Mouse (Mus musculus) neural tube, embryonic 13.5 days (tissue): ENCODE measurements around the gene 2310039H08Rik. TPM values are rescaled to one million over a fixed set of nuclear protein-coding genes. Genes with fewer than 3 reads are reported as not detected.
"Not testable (repeated sequence)": the region's sequence is repeated elsewhere in the genome, so short reads cannot be mapped to it uniquely, and the experiment has no call there.

Source experiments
- ATAC-seq: fragments of 200-750 bp; cut with Nextera tagmentation; 2 replicates; pipeline ENCODE4 v1.8.0; 2017; ENCODE audit warnings: low read depth, mild to moderate bottlenecking, moderate TSS enrichment, moderate library complexity
- H3K27ac ChIP-seq: fragments of 300-500 bp; sonication (generic); replicated peaks from 2 replicates; pipeline ENCODE4 v1.5.1; 2015; ENCODE audit warnings: moderate library complexity, mild to moderate bottlenecking, inconsistent platforms
- H3K27me3 ChIP-seq: fragments of 300-500 bp; sonication (generic); 2 replicates; pipeline ENCODE4 v1.6.1; 2015; ENCODE audit warnings: mild to moderate bottlenecking, inconsistent platforms
- H3K36me3 ChIP-seq: fragments of 300-500 bp; sonication (generic); 2 replicates; pipeline ENCODE4 v1.6.1; 2015; ENCODE audit warnings: mild to moderate bottlenecking, inconsistent platforms
- H3K4me1 ChIP-seq: fragments of 300-500 bp; sonication (generic); replicated peaks from 2 replicates; pipeline ENCODE4 v1.6.1; 2015; ENCODE audit warnings: inconsistent platforms
- H3K4me2 ChIP-seq: fragments of 300-500 bp; sonication (generic); 2 replicates; pipeline ENCODE4 v1.6.1; 2015; ENCODE audit warnings: inconsistent platforms, mild to moderate bottlenecking, moderate library complexity
- H3K4me3 ChIP-seq: fragments of 300-500 bp; sonication (generic); 2 replicates; pipeline ENCODE4 v1.5.1; 2015; ENCODE audit warnings: mild to moderate bottlenecking, inconsistent platforms
- H3K9ac ChIP-seq: fragments of 300-500 bp; sonication (generic); 2 replicates; pipeline ENCODE4 v1.6.1; 2015; ENCODE audit warnings: moderate library complexity, mild to moderate bottlenecking, inconsistent platforms
- H3K9me3 ChIP-seq: fragments of 300-500 bp; sonication (generic); 2 replicates; pipeline ENCODE4 v1.6.1; 2016; ENCODE audit warnings: inconsistent platforms
- WGBS: fragments of 180-500 bp; shearing (Covaris S2); methylation state at CpG from one replicate; pipeline ENCODE4 v1.1.7; 2015; 5-methylcytosine and 5-hydroxymethylcytosine counted together
- polyA plus RNA-seq: library from polyadenylated mRNA; unstranded; fragments of >200 nt; fragmentation: Nextera tagmentation; extraction: Ambion mirVana; gene quantifications from 2 replicates; pipeline ENCODE4 v1.2.1, GENCODE M21; 2015

The 2310039H08Rik gene
- polyA plus RNA-seq, 1 experiment from 2014 or later = 56.2 TPM

GRCm38 (mm10) chr17:46786952-46787351, 14.5 kb downstream of the 2310039H08Rik start:
- ATAC-seq = no peak
- WGBS = 94% methylated on average over 5 of the region's 5 CpGs

GRCm38 (mm10) chr17:46787974-46788373, 15.5 kb downstream of the 2310039H08Rik start:
- H3K36me3 ChIP-seq, ATAC-seq, H3K9me3 ChIP-seq, H3K4me2 ChIP-seq, H3K9ac ChIP-seq, H3K4me3 ChIP-seq, H3K27ac ChIP-seq, H3K4me1 ChIP-seq, H3K27me3 ChIP-seq: not testable (repeated sequence)
- WGBS = 52% methylated on average over 2 of the region's 2 CpGs

More at GRCm38 (mm10) chr17:46786952-46787351, 14.5 kb downstream of the 2310039H08Rik start:
- H3K4me3 ChIP-seq = no peak overlapping the region
- no peaks in the 10 kb centered on the region for H3K27me3 ChIP-seq
- H3K4me1 ChIP-seq = no peaks in the 10 kb centered on the region
- no peaks in the 10 kb centered on the region for H3K9me3 ChIP-seq
- H3K27ac ChIP-seq = no peak overlapping the region
- no peak overlapping the region for H3K4me2 ChIP-seq
- H3K9ac ChIP-seq = no peak overlapping the region
- no peaks in the 10 kb centered on the region for H3K36me3 ChIP-seq

- no peaks in the 10 kb centered on the region for H3K36me3 ChIP-seq
- no peaks in the 10 kb centered on the region for H3K9me3 ChIP-seq
- H3K27me3 ChIP-seq = no peaks in the 10 kb centered on the region
- WGBS = 79% methylated on average over 2 of the region's 2 CpGs
- no peak overlapping the region for H3K27ac ChIP-seq
- H3K4me1 ChIP-seq = 0 out of 2 replicates have a peak, but pooled peaks cover 5% of the 10 kb centered on the region
- no peak overlapping the region for H3K9ac ChIP-seq
- no peak overlapping the region for H3K4me2 ChIP-seq
- H3K4me3 ChIP-seq = no peak overlapping the region
- ATAC-seq = no peak
These were observed 20.5 kb downstream of the 2310039H08Rik start for GRCm38 (mm10) chr17:46792963-46793362.

GRCm38 (mm10) chr17:46796743-46797142, 24.3 kb downstream of the 2310039H08Rik start:
- Histone ChIP-seq H3K4me2 (no peak overlapping the region), H3K4me1 (0 out of 2 replicates have a peak, but pooled peaks cover 5% of the 10 kb centered on the region), H3K4me3 (no peak overlapping the region), H3K27me3 (no peaks in the 10 kb centered on the region), H3K36me3 (peaks cover 33% of the 10 kb centered on the region), H3K9me3 (no peaks in the 10 kb centered on the region), H3K9ac (no peak overlapping the region), H3K27ac (no peak overlapping the region)
- 94% methylated on average over 4 of the region's 4 CpGs for WGBS
- ATAC-seq = no peak

- no peaks in the 10 kb centered on the region for H3K9me3 ChIP-seq
- H3K9ac ChIP-seq = no peak overlapping the region
- H3K36me3 ChIP-seq = peaks cover 40% of the 10 kb centered on the region
- H3K4me1 ChIP-seq = 0 out of 2 replicates have a peak, but pooled peaks cover 5% of the 10 kb centered on the region
- no peak overlapping the region for H3K4me2 ChIP-seq
- H3K4me3 ChIP-seq = no peak overlapping the region
- ATAC-seq = no peak
- H3K27me3 ChIP-seq = no peaks in the 10 kb centered on the region
- no peak overlapping the region for H3K27ac ChIP-seq
- WGBS = 66% methylated on average over 8 of the region's 8 CpGs
These were observed 25.0 kb downstream of the 2310039H08Rik start for GRCm38 (mm10) chr17:46797386-46797785.

GRCm38 (mm10) chr17:46799680-46800079, 27.2 kb downstream of the 2310039H08Rik start:
- ATAC-seq = no peak
- WGBS = 82% methylated on average over 10 of the region's 10 CpGs
- H3K27me3 ChIP-seq = no peaks in the 10 kb centered on the region

GRCm38 (mm10) chr17:46801761-46802160, 29.3 kb downstream of the 2310039H08Rik start:
- no peak for ATAC-seq
- H3K4me3 ChIP-seq = no peak overlapping the region
- no peaks in the 10 kb centered on the region for H3K27me3 ChIP-seq
- 0 out of 2 replicates have a peak, but pooled peaks cover 5% of the 10 kb centered on the region for H3K4me1 ChIP-seq
- H3K9me3 ChIP-seq = no peaks in the 10 kb centered on the region
- no peak overlapping the region for H3K4me2 ChIP-seq
- peaks cover 70% of the 10 kb centered on the region for H3K36me3 ChIP-seq
- 91% methylated on average over 6 of the region's 6 CpGs for WGBS
- H3K27ac ChIP-seq = no peak overlapping the region
- no peak overlapping the region for H3K9ac ChIP-seq

More at GRCm38 (mm10) chr17:46799680-46800079, 27.2 kb downstream of the 2310039H08Rik start:
- Histone ChIP-seq H3K4me2 (no peak overlapping the region), H3K4me1 (0 out of 2 replicates have a peak, but pooled peaks cover 5% of the 10 kb centered on the region), H3K9me3 (no peaks in the 10 kb centered on the region), H3K27ac (no peak overlapping the region), H3K36me3 (peaks cover 49% of the 10 kb centered on the region), H3K4me3 (no peak overlapping the region), H3K9ac (no peak overlapping the region)

GRCm38 (mm10) chr17:46808376-46808775, 35.9 kb downstream of the 2310039H08Rik start:
- WGBS = 89% methylated on average over 10 of the region's 10 CpGs
- Histone ChIP-seq H3K9me3 (no peaks in the 10 kb centered on the region), H3K27me3 (no peaks in the 10 kb centered on the region), H3K4me2 (no peak overlapping the region), H3K36me3 (peaks cover 88% of the 10 kb centered on the region), H3K9ac (no peak overlapping the region), H3K4me3 (no peak overlapping the region), H3K27ac (no peak overlapping the region), H3K4me1 (0 out of 2 replicates have a peak, but pooled peaks cover 3% of the 10 kb centered on the region)
- ATAC-seq = no peak

- H3K27me3 ChIP-seq = no peaks in the 10 kb centered on the region
- peaks cover 93% of the 10 kb centered on the region for H3K36me3 ChIP-seq
- H3K4me2 ChIP-seq = no peak overlapping the region
- 0 out of 2 replicates have a peak, but pooled peaks cover 3% of the 10 kb centered on the region for H3K4me1 ChIP-seq
- no peak overlapping the region for H3K4me3 ChIP-seq
- no peak overlapping the region for H3K9ac ChIP-seq
- no peak for ATAC-seq
- H3K27ac ChIP-seq = no peak overlapping the region
- WGBS = 91% methylated on average over 6 of the region's 6 CpGs
- H3K9me3 ChIP-seq = no peaks in the 10 kb centered on the region
These were observed 36.8 kb downstream of the 2310039H08Rik start for GRCm38 (mm10) chr17:46809131-46809830.

- H3K4me2 ChIP-seq = no peak overlapping the region
- H3K27me3 ChIP-seq = no peaks in the 10 kb centered on the region
- H3K4me1 ChIP-seq = 0 out of 2 replicates have a peak, but pooled peaks cover 3% of the 10 kb centered on the region
- 90% methylated on average over 3 of the region's 3 CpGs for WGBS
- peaks cover 86% of the 10 kb centered on the region for H3K36me3 ChIP-seq
- H3K9ac ChIP-seq = no peak overlapping the region
- H3K27ac ChIP-seq = no peak overlapping the region
- ATAC-seq = no peak
- H3K9me3 ChIP-seq = no peaks in the 10 kb centered on the region
- H3K4me3 ChIP-seq = no peak overlapping the region
These were observed 38.2 kb downstream of the 2310039H08Rik start for GRCm38 (mm10) chr17:46810672-46811071.

GRCm38 (mm10) chr17:46812442-46812841, 40.0 kb downstream of the 2310039H08Rik start:
- Histone ChIP-seq H3K4me1 (0 out of 2 replicates have a peak, but pooled peaks cover 3% of the 10 kb centered on the region), H3K9me3 (no peaks in the 10 kb centered on the region), H3K9ac (no peak overlapping the region), H3K27ac (no peak overlapping the region; the same call in 1 of the 2 replicates), H3K27me3 (no peaks in the 10 kb centered on the region), H3K4me3 (no peak overlapping the region), H3K36me3 (peaks cover 75% of the 10 kb centered on the region), H3K4me2 (no peak overlapping the region)
- WGBS = 70% methylated on average over 1 of the region's 1 CpGs
- ATAC-seq = no peak

GRCm38 (mm10) chr17:46813637-46814036, 41.2 kb downstream of the 2310039H08Rik start:
- Histone ChIP-seq H3K36me3 (peaks cover 72% of the 10 kb centered on the region), H3K4me1 (0 out of 2 replicates have a peak, but pooled peaks cover 3% of the 10 kb centered on the region), H3K27me3 (no peaks in the 10 kb centered on the region), H3K27ac (no peak overlapping the region), H3K4me3 (no peak overlapping the region), H3K9me3 (no peaks in the 10 kb centered on the region), H3K9ac (no peak overlapping the region), H3K4me2 (no peak overlapping the region)
- ATAC-seq = no peak
- WGBS = 87% methylated on average over 8 of the region's 8 CpGs
